Mouse (Mus musculus) lung, embryonic 16.5 days (tissue): ENCODE measurements around the gene Sltm. TPM values are rescaled to one million over a fixed set of nuclear protein-coding genes. Genes with fewer than 3 reads are reported as not detected.
"Not testable (repeated sequence)": the region's sequence is repeated elsewhere in the genome, so short reads cannot be mapped to it uniquely, and the experiment has no call there.

Experiments used
- ATAC-seq: fragments of 200-750 bp; cut with Nextera tagmentation; 2 replicates; pipeline ENCODE4 v1.8.0; 2017; ENCODE audit warnings: low read depth, mild to moderate bottlenecking, moderate library complexity
- H3K27ac ChIP-seq: fragments of 300-500 bp; sonication (generic); 2 replicates; pipeline ENCODE4 v1.5.1; 2014; ENCODE audit warnings: mild to moderate bottlenecking, control low read depth, low read length
- H3K27me3 ChIP-seq: fragments of 300-500 bp; sonication (generic); 2 replicates; pipeline ENCODE4 v1.6.1; 2014; ENCODE audit warnings: low read depth, low read length, mixed read lengths; ENCODE audit not compliant: control insufficient read depth, insufficient read depth
- H3K36me3 ChIP-seq: fragments of 300-500 bp; sonication (generic); 2 replicates; pipeline ENCODE4 v1.6.1; 2014; ENCODE audit warnings: low read length; ENCODE audit not compliant: control insufficient read depth, insufficient read depth
- H3K4me1 ChIP-seq: fragments of 300-500 bp; sonication (generic); replicated peaks from 2 replicates; pipeline ENCODE4 v1.6.1; 2014; ENCODE audit warnings: low read length, mixed read lengths; ENCODE audit not compliant: control insufficient read depth, insufficient read depth
- H3K4me2 ChIP-seq: fragments of 300-500 bp; sonication (generic); 2 replicates; pipeline ENCODE4 v1.6.1; 2014; ENCODE audit warnings: low read depth, low read length, control low read depth
- H3K4me3 ChIP-seq: fragments of 300-500 bp; sonication (generic); 2 replicates; pipeline ENCODE4 v1.5.1; 2014; ENCODE audit warnings: mild to moderate bottlenecking, low read length, control low read depth
- H3K9ac ChIP-seq: fragments of 300-500 bp; sonication (generic); 2 replicates; pipeline ENCODE4 v1.6.1; 2014; ENCODE audit warnings: low read length, control low read depth
- H3K9me3 ChIP-seq: fragments of 300-500 bp; sonication (generic); 2 replicates; pipeline ENCODE4 v1.6.1; 2016; ENCODE audit warnings: low read length; ENCODE audit not compliant: control insufficient read depth
- WGBS: fragments of 180-500 bp; shearing (Covaris S2); extraction: QIAGEN DNeasy Blood & Tissue Kit; methylation state at CpG from one replicate; pipeline ENCODE4 v1.1.7; 2014; 5-methylcytosine and 5-hydroxymethylcytosine counted together
- polyA plus RNA-seq: library from polyadenylated mRNA; unstranded; fragments of >200 nt; fragmentation: Nextera tagmentation; extraction: Ambion mirVana; gene quantifications from 2 replicates; pipeline ENCODE4 v1.2.1, GENCODE M21; 2015

Sltm gene
- polyA plus RNA-seq, 1 experiment from 2014 or later = 51.6 TPM

GRCm38 (mm10) chr9:70543985-70544384, 1.4 kb downstream of the Sltm start:
- Histone ChIP-seq H3K9me3 (no peaks in the 10 kb centered on the region), H3K4me1 (peaks cover 7% of the 10 kb centered on the region), H3K27ac (no peak overlapping the region), H3K9ac (no peak overlapping the region), H3K36me3 (no peaks in the 10 kb centered on the region; the same call in 1 of the 2 replicates), H3K27me3 (no peaks in the 10 kb centered on the region), H3K4me2 (peak overlapping the region; percentile 53), H3K4me3 (peak overlapping the region; percentile 30)
- 33% methylated on average over 5 of the region's 5 CpGs for WGBS
- no peak for ATAC-seq

GRCm38 (mm10) chr9:70544831-70545230, 2.3 kb downstream of the Sltm start:
- no peak for ATAC-seq
- WGBS = 71% methylated on average over 1 of the region's 1 CpGs

GRCm38 (mm10) chr9:70546576-70546975, 4.0 kb downstream of the Sltm start:
- H3K4me1 ChIP-seq = not testable (repeated sequence)

More at GRCm38 (mm10) chr9:70544831-70545230, 2.3 kb downstream of the Sltm start:
- Histone ChIP-seq H3K36me3 (no peaks in the 10 kb centered on the region; the same call in 1 of the 2 replicates), H3K27me3 (no peaks in the 10 kb centered on the region), H3K4me3 (no peak overlapping the region), H3K4me2 (no peak overlapping the region), H3K27ac (no peak overlapping the region), H3K4me1 (peaks cover 7% of the 10 kb centered on the region), H3K9ac (no peak overlapping the region), H3K9me3 (no peaks in the 10 kb centered on the region)

GRCm38 (mm10) chr9:70548304-70548703, 5.8 kb downstream of the Sltm start:
- Histone ChIP-seq H3K36me3 (peaks cover 14% of the 10 kb centered on the region), H3K9ac (no peak overlapping the region), H3K27ac (no peak overlapping the region), H3K4me2 (no peak overlapping the region), H3K27me3 (no peaks in the 10 kb centered on the region), H3K4me3 (no peak overlapping the region), H3K4me1 (peaks cover 3% of the 10 kb centered on the region), H3K9me3 (peaks cover 9% of the 10 kb centered on the region)
- 78% methylated on average over 4 of the region's 4 CpGs for WGBS
- no peak for ATAC-seq

More at GRCm38 (mm10) chr9:70546576-70546975, 4.0 kb downstream of the Sltm start:
- not testable (repeated sequence) for H3K4me2 ChIP-seq, H3K4me3 ChIP-seq, H3K9me3 ChIP-seq, H3K27me3 ChIP-seq, H3K9ac ChIP-seq, H3K36me3 ChIP-seq, ATAC-seq, H3K27ac ChIP-seq
- WGBS = 74% methylated on average over 2 of the region's 3 CpGs

GRCm38 (mm10) chr9:70551524-70551923, 9.0 kb downstream of the Sltm start:
- no peaks in the 10 kb centered on the region for H3K27me3 ChIP-seq
- no peak overlapping the region for H3K27ac ChIP-seq
- H3K4me2 ChIP-seq = no peak overlapping the region
- 92% methylated on average over 1 of the region's 1 CpGs for WGBS
- H3K4me3 ChIP-seq = no peak overlapping the region
- peaks cover 9% of the 10 kb centered on the region for H3K9me3 ChIP-seq
- peaks cover 18% of the 10 kb centered on the region for H3K36me3 ChIP-seq
- H3K9ac ChIP-seq = no peak overlapping the region
- ATAC-seq = no peak
- H3K4me1 ChIP-seq = no peaks in the 10 kb centered on the region

- H3K27me3 ChIP-seq, H3K4me2 ChIP-seq, H3K4me3 ChIP-seq, H3K27ac ChIP-seq, H3K9me3 ChIP-seq, ATAC-seq, H3K9ac ChIP-seq, H3K4me1 ChIP-seq: not testable (repeated sequence)
- H3K36me3 ChIP-seq = peaks cover 18% of the 10 kb centered on the region
- 90% methylated on average over 2 of the region's 2 CpGs for WGBS
Measured at GRCm38 (mm10) chr9:70552233-70552632, 9.7 kb downstream of the Sltm start.

GRCm38 (mm10) chr9:70555431-70555830, 12.9 kb downstream of the Sltm start:
- ATAC-seq = no peak
- Histone ChIP-seq H3K4me3 (no peak overlapping the region), H3K27me3 (no peaks in the 10 kb centered on the region), H3K27ac (no peak overlapping the region), H3K9ac (no peak overlapping the region), H3K9me3 (peaks cover 9% of the 10 kb centered on the region), H3K36me3 (peaks cover 18% of the 10 kb centered on the region), H3K4me2 (no peak overlapping the region), H3K4me1 (no peaks in the 10 kb centered on the region)

- 82% methylated on average over 5 of the region's 5 CpGs for WGBS
Measured at GRCm38 (mm10) chr9:70556796-70557195, 14.2 kb downstream of the Sltm start.

GRCm38 (mm10) chr9:70562825-70563224, 20.3 kb downstream of the Sltm start:
- ATAC-seq = no peak
- Histone ChIP-seq H3K27ac (no peak overlapping the region), H3K4me1 (no peaks in the 10 kb centered on the region), H3K27me3 (no peaks in the 10 kb centered on the region), H3K9me3 (no peaks in the 10 kb centered on the region), H3K9ac (no peak overlapping the region), H3K4me3 (no peak overlapping the region), H3K4me2 (no peak overlapping the region), H3K36me3 (no peaks in the 10 kb centered on the region)
- WGBS = 82% methylated on average over 3 of the region's 3 CpGs

More at GRCm38 (mm10) chr9:70556796-70557195, 14.2 kb downstream of the Sltm start:
- ATAC-seq = no peak
- Histone ChIP-seq H3K9ac (no peak overlapping the region), H3K27ac (no peak overlapping the region), H3K4me1 (no peaks in the 10 kb centered on the region), H3K27me3 (no peaks in the 10 kb centered on the region), H3K9me3 (peaks cover 9% of the 10 kb centered on the region), H3K36me3 (peaks cover 14% of the 10 kb centered on the region), H3K4me2 (no peak overlapping the region), H3K4me3 (no peak overlapping the region)

- no peak overlapping the region for H3K4me3 ChIP-seq
- H3K4me2 ChIP-seq = no peak overlapping the region
- no peaks in the 10 kb centered on the region for H3K27me3 ChIP-seq
- ATAC-seq = no peak
- H3K27ac ChIP-seq = no peak overlapping the region
- no peaks in the 10 kb centered on the region for H3K9me3 ChIP-seq
- H3K36me3 ChIP-seq = no peaks in the 10 kb centered on the region
- no peaks in the 10 kb centered on the region; the same call in 1 of the 2 replicates for H3K4me1 ChIP-seq
- no peak overlapping the region for H3K9ac ChIP-seq
- WGBS = 55% methylated on average over 5 of the region's 5 CpGs
Measured at GRCm38 (mm10) chr9:70567651-70568050, 25.1 kb downstream of the Sltm start.
